Mouse (Mus musculus): Measurements from ENCODE around the gene Enoph1.

Enoph1 gene

DNA sequence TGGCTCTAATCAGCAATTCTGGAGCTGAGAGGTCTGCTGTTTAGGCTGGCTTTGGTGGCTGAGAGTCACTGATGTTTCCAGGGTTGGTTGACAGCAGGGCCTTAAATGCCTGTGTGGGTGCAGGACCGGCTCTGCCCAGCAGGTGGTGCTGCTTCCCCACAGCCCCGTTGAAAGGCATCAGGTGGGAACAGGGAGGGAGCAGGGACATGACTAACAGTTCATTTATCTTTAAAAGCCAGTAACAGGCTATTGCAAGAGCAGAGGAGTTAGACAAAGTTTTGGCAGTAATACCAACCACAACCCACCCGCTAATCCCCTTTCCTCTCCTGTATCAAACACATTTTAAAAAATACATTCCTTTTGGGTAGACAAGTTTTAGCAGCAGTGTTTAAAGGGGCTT lies 30.5 kb downstream of the Enoph1 start:
- in situ Hi-C loops (cut with MboI, MseI), result loop anchor here (5.0 kb wide), 1 partner anchor 177 kb away; no protein-coding TSS in a partner anchor

DNA sequence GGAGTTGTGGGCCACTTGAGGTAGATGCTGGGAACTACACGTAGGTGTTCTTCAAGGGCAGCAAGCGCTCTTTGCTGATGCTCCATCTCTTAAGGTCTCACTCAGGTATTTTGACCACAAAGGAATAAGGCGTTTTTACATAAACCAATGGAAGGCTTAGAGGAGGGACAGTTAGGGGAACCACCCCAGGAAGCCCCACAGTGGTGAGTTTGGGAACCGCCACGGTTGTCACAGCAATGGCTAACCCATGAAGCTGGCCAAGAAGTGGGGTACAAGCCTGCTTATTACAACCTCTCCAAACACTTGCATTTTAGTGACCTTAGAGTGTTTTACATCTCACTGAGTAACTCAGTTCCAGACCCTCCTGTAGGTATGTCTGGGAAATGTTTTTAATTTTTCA lies 31.8 kb downstream of the Enoph1 start:
- in situ Hi-C loops (cut with MboI, MseI), result loop anchor here (5.0 kb wide), 1 partner anchor 176 kb away; no protein-coding TSS in a partner anchor

DNA sequence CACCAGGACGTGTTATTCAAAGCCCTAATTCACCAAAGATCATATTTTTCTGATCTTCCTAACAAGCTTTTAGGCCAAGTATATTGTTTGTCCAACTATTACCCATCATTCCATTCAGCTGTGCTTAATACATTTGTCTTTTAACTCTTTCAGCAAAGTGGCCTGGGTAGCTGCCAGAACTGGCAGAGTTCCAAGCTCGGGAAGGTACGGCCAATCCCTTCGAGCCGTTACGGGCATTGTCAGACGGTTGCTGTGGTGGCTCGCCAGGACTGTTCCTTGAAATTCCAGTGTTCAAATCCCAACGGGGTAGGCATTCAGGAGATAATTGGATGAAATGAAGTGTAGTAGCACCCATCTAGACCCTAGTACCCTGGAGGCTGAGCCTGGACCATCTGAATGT lies 32.8 kb downstream of the Enoph1 start:
- in situ Hi-C loops (cut with MboI, MseI), result loop anchor here (5.0 kb wide), 1 partner anchor 175 kb away; no protein-coding TSS in a partner anchor

DNA sequence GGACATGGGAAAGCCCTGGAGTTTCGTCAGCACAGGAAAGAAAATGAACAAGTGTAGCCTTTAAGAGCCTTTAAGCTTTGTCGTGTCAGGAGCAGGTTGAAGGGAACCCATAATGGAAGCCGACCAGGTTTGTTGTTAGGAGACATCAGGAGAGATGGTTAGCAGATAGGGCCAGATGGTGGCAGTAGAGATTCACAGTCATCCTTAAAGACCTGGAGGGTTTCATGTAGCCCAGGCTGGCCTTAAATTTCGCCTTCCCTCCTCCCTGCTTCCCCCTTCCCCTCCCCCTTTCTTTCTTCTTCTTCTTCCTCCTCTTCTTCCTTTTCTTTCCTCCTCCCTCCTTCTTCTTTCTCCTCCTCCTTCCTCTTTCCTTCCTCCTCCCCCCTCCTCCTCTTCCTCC lies 34.8 kb downstream of the Enoph1 start:
- in situ Hi-C loops (cut with MboI, MseI), result loop anchor here (5.0 kb wide), 1 partner anchor 173 kb away; no protein-coding TSS in a partner anchor

DNA sequence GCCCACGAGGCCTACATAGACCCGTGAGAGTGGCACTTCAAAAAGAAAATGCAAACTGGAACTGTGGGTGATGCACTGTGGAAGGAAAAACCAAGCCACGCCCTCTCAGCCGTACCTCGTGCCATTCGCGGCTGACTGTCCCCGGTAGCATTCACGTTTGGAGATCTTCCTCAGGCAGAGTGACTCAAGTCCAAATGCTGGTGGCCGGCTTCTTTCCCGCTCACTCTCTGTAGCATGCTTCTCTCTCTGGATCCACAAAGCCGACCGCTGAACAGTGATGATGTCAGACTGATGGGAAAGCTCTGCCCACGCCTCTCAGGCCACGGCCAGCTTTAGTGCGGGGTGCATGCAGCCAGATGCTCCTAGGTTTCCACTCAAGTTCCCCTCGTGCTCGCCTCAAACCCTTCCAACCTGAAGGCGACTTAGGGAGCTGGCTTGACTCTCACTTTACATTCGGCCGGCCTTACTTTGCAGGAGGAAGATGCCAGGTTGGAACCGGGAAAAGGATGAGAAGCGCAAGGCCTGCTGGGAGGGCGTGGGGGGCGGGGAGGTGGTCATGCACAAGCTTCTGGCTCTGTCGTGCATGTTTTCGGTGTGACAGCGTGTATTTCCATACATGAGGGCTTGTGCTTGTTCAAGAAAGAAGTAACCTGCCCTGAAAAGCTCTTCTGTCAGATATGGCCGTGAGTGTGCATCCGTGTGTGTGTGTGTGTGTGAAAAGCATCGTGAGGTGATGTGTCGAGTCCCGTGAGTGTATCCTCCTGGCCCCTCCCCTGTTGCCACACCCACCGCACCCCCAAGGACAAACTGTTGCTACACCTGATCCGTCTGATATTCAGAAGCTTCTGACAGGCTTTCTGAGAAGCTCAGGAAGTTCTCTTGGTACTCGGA lies 39.5 kb downstream of the Enoph1 start:
- in situ Hi-C loops (cut with MboI, MseI), result no loop called here

DNA sequence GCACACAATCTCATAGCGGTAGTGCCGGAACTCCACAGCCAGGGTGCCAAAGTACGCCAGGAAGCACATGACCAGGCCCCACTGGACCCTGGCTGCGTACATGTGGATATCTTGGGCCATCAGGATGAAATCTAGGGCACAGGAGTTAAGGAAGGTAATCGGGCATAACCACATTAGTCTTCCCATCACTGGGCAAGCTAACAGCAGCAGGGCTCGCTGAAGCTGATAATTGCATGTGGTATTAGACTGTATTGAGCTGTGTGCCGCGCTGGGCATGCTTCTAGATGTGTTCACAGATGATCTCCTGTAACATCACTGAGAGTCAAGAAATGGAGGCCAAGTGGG lies 40.1 kb downstream of the Enoph1 start:
- in situ Hi-C loops (cut with MboI, MseI), result no loop called here

DNA sequence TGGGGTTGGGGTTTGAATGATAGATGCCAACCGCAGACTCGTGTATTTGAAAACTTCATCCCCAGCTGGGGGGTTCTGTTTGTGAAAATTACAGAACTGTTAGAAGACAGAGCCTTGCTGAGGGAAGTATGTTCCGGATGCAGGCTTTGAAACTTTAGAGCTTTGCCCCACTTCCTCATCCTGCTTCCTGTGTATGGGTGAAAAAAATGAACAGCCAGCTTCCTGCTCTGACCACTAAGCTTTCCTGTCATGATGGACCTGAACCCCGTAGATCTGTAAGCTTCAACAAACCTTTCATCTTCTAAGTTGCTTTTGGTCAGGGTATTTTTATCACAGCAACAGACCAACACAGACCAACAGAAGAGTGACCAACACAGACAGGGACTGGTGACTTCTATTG lies 42.2 kb downstream of the Enoph1 start:
- in situ Hi-C loops (cut with MboI, MseI), result no loop called here

DNA sequence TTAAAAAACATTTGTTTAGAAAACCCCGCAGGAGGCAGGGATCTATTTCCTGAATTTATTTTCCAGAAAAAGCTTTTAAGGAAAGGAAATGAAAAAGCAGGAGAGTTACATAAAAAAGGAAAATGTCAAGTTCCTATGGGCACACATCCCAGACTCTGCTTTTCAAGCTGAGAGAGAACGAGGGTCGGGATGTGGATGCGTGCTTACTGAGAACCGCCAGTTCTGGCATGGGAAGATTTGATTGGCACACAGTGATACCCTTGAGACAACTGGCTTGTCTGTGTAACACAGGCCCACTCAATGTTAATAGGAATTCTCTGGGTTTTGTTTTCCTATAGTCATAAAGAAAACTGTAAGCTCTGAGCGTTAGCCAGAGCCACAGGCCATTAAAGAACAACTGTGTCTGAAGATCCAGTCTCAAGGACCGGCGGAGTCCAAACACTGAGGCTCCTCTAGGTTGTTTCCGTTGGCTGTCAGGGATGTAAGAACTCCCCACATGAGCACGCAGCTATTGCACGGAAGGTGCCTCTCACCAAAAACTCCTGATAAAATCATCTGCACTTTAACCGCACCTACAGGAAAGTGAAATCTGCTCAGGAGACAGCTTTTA lies 44.3 kb downstream of the Enoph1 start:
- in situ Hi-C loops (cut with MboI, MseI), result no loop called here

DNA sequence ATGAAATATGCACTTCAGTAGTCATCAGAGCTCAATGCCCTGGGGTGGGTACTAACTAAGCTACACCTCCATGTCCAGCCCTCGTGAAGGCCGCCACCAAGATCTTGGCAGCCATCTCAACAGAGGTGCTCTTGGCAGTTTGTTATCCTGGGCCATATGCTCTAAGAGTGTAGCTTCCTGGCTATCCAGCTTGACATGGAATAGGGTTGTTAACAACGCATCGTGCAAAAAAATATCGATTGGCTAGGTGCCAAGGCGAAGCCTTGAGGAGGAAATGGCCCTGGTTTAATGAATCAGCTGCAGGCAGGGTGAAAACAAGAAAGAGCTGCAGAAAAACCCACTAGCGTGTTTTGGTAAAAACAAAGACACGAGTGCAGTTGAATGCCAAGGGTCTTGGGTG lies 45.3 kb downstream of the Enoph1 start:
- in situ Hi-C loops (cut with MboI, MseI), result no loop called here

DNA sequence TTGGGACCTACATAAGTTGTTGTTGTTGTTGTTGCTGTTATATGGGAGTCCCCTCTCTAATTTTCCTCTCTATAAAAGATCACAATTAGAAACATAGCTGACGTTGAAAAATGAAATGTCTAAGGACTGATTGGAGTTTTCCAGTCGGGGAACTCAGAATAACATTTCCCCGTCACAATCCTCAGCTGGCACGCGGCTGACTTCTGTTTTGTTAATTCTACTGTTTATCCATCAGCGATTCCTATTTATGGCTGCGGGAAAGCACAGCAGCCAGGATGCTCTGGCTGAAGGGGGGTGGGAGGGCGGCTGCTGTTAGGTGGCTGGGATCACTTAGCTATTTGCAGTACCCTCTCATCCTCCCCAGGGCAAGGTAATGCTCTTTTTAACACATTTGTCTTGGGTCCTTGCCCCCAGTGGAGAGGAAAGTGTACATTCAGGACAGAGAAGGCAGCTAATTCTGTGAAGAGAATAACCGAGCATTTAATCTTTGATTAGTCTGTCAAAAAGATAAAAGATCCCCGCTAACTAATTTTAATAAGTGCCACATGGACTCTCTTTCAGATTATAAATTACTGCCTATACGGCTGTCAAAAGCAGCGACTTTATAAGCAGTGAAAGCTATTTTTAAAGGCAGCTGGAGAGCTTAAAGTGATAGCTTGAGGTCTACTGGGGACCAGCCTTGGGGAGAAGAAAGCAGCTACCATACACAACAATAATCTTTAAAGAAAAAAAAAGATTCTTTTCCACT lies 50.9 kb downstream of the Enoph1 start:
- in situ Hi-C loops (cut with MboI, MseI), result no loop called here

DNA sequence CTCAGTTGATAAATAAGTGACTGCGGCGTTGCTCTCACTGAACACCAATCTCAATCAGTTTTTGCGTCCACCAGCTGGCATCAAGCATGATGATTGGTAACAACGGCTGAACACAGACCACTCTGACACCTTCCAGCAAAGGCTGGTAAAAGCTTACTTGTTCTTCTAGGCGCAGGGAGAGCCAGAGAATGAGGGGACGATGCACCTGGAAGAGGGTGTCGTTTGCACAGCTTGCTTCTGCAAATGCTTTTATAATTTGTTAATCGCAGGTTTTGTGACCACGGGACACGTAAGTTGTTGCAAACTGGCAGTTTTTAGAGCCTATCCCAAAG lies 51.4 kb downstream of the Enoph1 start:
- in situ Hi-C loops (cut with MboI, MseI), result no loop called here

DNA sequence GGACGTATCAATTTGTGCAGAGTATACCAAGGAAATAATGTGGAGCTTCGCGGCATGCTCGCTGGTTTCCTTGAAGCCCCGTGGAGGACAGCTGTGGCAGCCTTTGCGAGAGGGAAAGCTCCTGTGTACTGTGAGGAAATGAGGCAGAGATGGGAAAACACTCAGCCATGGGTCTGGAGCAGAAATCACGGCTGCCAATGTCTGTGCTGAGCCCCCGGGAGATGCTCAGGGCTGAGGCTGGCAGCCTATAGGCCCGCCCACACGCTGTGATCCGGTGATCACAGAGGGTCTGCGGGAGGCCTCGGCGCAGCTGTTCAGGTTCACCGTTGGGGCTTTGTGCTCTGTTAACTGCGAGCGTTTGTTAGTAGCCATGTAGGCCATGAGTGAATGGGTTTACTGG lies 51.8 kb downstream of the Enoph1 start:
- in situ Hi-C loops (cut with MboI, MseI), result no loop called here

DNA sequence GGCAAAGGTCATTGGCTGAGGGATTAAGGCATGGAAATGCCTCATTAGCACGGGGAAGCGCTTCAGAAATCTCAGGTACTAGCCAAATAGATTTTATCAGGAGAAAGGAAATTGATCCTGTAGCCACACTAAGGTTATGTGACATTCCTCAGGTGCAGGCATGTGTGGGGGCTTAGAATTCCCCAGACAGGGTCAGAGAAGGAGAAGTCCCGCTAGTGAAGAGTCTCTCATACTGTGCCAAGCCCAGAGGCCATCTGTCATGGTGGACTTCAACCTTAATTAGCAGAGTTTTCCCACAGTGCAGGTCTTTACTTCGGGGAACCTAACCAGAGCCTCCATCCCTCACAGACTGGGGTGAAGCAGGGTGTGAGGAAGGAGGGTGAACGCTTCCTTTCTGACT lies 57.2 kb downstream of the Enoph1 start:
- in situ Hi-C loops (cut with MboI, MseI), result no loop called here

DNA sequence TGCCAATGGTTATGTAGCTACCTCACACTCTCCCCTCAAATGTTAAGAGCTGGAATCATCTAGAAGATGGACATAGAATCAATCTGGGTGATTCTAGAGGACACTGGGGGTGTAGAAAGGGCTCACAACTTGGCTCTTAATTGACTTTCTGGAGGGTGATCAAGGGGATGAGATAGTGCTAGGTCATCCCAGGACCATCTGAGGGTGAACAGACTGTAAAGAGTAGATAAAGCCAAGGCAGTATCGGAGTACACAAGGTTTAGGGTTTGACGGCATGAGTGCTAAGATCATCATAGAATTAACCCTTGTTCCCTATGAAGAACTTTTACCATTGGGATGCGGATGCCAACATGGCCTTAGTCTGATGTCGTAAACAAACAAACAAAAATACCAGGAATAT lies 58.2 kb downstream of the Enoph1 start:
- in situ Hi-C loops (cut with MboI, MseI), result no loop called here

DNA sequence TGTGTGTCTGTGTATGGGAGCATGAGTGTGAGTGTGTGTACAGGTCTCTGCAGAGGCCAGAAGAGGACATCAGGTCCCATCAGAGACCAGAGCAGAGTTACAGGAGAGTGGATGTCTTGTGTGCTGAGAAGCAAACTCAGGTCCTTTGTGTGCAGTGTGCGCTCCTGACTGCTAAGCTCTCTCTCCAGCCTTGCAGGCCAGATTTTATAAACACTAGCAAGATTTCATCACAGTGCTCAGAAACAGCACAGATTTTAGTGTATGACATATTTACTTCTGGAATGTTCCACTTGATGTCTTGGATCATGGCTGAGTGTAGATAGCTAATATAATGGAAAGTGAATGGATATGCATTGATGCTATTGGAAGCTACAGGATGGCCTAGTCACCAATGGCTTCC lies 62.6 kb downstream of the Enoph1 start:
- in situ Hi-C loops (cut with MboI, MseI), result no loop called here

DNA sequence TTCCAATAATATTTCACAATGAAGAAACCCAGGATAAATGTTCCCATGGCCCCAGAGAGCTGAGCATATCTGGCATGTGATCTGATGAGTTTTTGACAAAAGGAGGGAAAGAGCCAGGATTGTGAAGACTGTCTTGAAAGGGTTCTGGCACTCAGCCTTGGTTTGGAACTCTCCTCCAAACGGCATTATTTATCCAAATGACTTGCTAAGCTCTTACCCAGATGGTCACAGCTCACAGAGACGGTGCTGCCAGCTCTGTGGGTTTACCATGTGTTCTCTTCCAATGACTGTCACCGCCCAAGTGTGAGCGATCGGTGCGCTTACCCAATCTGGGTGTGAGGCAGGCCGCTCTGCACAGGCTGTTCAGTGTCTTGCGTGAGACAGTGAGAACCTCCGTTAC lies 69.1 kb downstream of the Enoph1 start:
- in situ Hi-C loops (cut with MboI, MseI), result no loop called here

DNA sequence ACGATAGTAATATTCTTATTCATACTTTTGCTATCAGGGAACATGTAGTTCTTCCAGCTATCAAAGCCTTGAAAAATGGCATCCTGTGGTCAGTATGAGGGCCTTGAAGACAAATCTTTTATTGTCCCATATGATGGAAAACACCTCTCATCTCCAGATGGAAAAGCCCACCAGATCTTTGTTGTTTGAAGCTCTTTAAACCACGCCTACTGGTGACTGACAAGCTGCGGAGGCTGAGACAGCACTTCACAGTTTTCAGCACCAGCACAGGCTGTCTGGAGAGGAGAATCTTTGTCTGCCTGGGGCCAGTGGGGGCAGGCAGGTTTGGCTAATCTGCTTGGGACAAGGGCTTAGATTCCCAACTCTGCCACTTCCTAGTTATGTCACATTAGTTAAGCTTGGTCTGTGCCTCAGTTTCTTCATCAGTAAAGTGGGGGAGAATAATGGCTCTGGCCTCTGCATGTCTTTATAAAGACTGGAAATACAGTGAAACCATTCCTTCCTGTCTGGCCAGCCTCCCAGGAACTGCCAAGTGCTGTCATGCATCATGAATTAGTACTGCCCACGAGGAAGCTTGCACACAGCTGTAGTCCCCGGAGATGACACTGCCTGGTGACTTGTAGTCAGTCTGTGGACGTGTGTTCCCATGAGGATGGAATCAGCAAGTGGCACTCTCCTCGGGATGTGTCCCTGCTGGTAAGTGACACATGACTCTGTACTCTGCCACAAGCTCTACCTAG lies 69.9 kb downstream of the Enoph1 start:
- in situ Hi-C loops (cut with MboI, MseI), result no loop called here

DNA sequence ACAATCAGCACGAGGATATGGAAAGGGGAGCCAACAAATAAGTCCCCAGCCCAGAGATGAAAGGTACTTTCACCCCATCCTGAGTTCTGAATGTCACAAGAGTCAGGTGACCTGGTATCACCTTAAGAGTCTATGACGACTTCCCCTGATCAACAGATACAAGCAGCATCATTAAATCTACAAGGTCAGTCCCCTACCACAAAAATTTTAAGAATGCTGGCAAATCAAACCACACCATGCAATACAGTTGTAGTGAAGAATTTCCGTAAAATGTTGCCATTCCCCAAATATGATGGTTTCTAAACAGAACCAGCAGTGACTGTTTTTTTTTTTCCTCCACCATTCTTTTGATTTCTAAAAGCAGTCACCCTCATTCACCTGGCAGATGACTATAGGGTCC lies 70.8 kb downstream of the Enoph1 start:
- in situ Hi-C loops (cut with MboI, MseI), result no loop called here

DNA sequence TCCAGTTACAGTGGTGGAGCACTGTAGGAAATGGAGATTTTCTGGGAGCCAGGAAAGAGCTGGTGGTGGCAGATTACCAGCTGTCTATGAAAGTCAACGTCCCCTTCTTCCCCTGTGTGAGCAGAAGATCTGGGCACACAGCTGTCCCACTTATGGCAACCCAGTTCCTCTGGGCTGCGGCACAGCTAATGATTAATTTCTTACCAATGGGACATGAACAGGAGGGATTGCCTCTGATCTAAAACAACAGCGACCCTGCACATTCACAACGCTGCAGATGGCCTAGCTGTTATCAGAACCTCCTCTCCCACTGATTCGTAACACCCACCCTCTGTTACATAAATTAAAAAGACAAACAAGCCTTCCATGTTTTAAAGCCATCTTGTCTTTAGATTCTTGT lies 73.6 kb downstream of the Enoph1 start:
- in situ Hi-C loops (cut with MboI, MseI), result no loop called here

Data from T-helper 2 cell (primary cell).